Mouse (Mus musculus): Measurements from ENCODE around the gene Ddx47.

GRCm38 (mm10) chr6:134988377-134988776 lies 23.0 kb upstream of the Ddx47 start:
- TF ChIP-seq CTCF (IDR thresholded peaks at IDR 0.05; ENCODE audit: low read depth, low read length) = no peak
- TF ChIP-seq POLR2A (IDR thresholded peaks at IDR 0.05; ENCODE audit: borderline replicate concordance, low read depth, low read length) = no peak

Measured in bone marrow macrophage, adult 2 months (primary cell).